Mouse (Mus musculus) bone marrow, adult 2 months (tissue): ENCODE results near the gene Slc22a6.

Source experiments
- CTCF ChIP-seq: fragments of 200-500 bp; IDR thresholded peaks from 2 replicates; pipeline ENCODE4 v1.5.1; 2011; ENCODE audit warnings: low read length, control low read depth; ENCODE audit not compliant: control insufficient read depth, insufficient read depth
- POLR2A ChIP-seq: fragments of 200-500 bp; IDR thresholded peaks from 2 replicates; pipeline ENCODE4 v1.6.1; 2011; ENCODE audit warnings: low read depth, mild to moderate bottlenecking, control low read depth, low read length, borderline replicate concordance; ENCODE audit not compliant: control insufficient read depth

DNA sequence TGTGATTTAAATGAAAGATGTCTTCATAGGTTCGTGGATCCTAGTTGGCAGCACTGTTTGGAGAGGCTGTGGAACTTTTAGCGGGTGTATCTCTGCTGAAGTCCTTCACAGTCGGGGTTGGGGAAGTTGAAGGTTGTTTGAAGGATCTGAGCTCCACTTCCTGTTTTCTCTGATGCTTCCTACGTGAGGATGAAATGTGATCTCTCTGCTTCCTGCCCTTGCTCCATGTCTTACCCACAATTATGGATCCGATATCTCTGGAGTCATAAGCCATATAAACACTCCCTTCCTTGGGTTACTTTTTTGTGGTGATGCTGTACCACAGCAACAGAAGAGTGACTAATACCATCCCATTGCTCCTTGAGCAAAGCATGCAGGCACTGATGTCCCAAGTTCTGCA lies 24.2 kb downstream of the Slc22a6 start:
- TF ChIP-seq POLR2A (no peak), CTCF (no peak)
